Mouse (Mus musculus): ENCODE results near the gene Cutal. TPM values are rescaled to one million over a fixed set of nuclear protein-coding genes. Genes with fewer than 3 reads are reported as not detected.
"Not testable (repeated sequence)": the region's sequence is repeated elsewhere in the genome, so short reads cannot be mapped to it uniquely, and the experiment has no call there.

The Cutal gene
- total RNA-seq (2014; rRNA removed) (0.26 and 0.65 TPM in 2 replicates), polyA plus RNA-seq (2015; fragmentation: Nextera tagmentation; extraction: Ambion mirVana) (0.20 and 0.37 TPM in 2 replicates)

DNA sequence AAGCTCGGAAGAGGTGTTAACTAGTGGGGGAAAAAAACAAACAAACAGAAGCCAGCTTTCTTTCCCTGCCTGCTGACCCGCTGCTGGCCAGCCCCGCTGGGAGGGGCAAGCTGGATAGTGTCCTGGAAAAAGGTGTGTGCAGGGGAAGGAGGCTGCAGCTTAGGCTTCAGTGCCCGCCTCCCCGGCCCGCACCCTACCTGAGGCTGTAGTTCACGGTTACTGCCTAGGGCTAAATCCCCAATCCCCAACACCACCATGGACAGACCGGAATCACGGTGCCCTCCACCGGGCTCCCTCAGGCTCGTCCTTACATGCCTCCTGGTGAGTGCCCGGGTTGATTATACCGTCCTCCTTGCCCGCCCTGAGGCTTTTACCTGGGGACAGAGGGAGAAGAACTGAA lies at the start of gene Cutal:
Gene Cutal, plus strand, starts transcription at position 126 of the 400 bp plus-strand sequence.
- DNase-seq (ENCODE audit: low spot score) (no peak), ATAC-seq (no peak)
- no peaks in the 10 kb centered on the region for H3K9me3 ChIP-seq (ENCODE audit: low read length)
- H3K4me2 ChIP-seq (ENCODE audit: low read depth, low read length), result peak within 1 kb of the TSS; percentile 31
- H3K27ac ChIP-seq, result no peak within 1 kb of the TSS
- 3% methylated on average over 14 of the region's 14 CpGs for WGBS
- H3K4me1 ChIP-seq (ENCODE audit: insufficient read depth, low read length), result peaks cover 6% of the 10 kb centered on the region; the same call in 1 of the 2 replicates
- no peaks in the 10 kb centered on the region for H3K27me3 ChIP-seq (ENCODE audit: insufficient read depth, low read length)
- no peak for TF ChIP-seq CTCF (IDR thresholded peaks at IDR 0.05; ENCODE audit: low read depth)
- H3K9ac ChIP-seq (replicated peaks; ENCODE audit: low read length), result no peak within 1 kb of the TSS
- no peak within 1 kb of the TSS for H3K4me3 ChIP-seq (ENCODE audit: low read length)
- H3K36me3 ChIP-seq (ENCODE audit: insufficient read depth, low read length), result no peaks in the 10 kb centered on the region

DNA sequence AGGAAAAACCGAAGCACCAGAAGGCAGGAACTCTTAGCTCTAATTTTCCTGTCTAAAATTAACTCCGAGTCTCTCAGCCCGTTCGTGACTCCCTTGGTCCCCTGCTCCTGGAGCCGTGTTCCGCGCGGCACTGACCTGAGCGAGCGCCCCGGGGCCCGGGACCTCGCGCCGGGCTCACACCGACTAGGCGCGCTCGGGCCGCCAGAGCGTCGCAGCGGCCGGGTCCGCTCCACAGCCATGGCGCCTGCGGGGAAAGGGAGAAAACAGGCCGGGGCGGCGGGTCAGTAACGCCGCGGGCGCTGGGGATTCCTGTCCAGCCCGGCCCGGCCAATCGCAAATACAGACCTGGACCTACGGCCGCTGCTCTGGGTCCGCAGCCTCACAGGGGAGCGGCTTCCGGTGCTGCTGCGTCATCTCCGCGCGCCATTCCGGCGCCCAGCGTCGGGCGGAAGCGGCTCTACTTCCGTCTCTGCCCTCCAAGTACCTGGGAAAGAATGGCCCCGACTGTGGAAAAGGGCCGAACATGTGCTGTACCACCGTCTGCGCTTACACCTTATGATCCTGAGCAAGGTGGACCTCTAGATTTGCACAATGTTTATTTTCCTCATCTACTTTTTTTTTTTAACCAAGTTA lies 48.3 kb upstream of the Cutal start, which contains the start of gene Fbxw2:
Gene Fbxw2, minus strand, starts transcription at position 485 of the 633 bp plus-strand sequence.
- ATAC-seq (peak; percentile 98), DNase-seq (ENCODE audit: low spot score) (peak; percentile 96)
- TF ChIP-seq CTCF (IDR thresholded peaks at IDR 0.05; ENCODE audit: low read depth), result no peak
- peak within 1 kb of the TSS; percentile 85 for H3K27ac ChIP-seq
- H3K36me3 ChIP-seq (ENCODE audit: insufficient read depth, low read length), result 0 out of 2 replicates have a peak, but pooled peaks cover 4% of the 10 kb centered on the region
- H3K27me3 ChIP-seq (ENCODE audit: insufficient read depth, low read length), result 0 out of 2 replicates have a peak, but pooled peaks cover 4% of the 10 kb centered on the region
- H3K4me3 ChIP-seq (ENCODE audit: low read length), result peak within 1 kb of the TSS; percentile 100
- peaks cover 6% of the 10 kb centered on the region for H3K4me1 ChIP-seq (ENCODE audit: insufficient read depth, low read length)
- H3K4me2 ChIP-seq (ENCODE audit: low read depth, low read length), result peak within 1 kb of the TSS; percentile 67
- under 1% methylated on average over 56 of the region's 57 CpGs for WGBS
- 0 out of 2 replicates have a peak, but pooled peaks cover 3% of the 10 kb centered on the region for H3K9me3 ChIP-seq (ENCODE audit: low read length)
- H3K9ac ChIP-seq (replicated peaks; ENCODE audit: low read length), result peak within 1 kb of the TSS; percentile 95

DNA sequence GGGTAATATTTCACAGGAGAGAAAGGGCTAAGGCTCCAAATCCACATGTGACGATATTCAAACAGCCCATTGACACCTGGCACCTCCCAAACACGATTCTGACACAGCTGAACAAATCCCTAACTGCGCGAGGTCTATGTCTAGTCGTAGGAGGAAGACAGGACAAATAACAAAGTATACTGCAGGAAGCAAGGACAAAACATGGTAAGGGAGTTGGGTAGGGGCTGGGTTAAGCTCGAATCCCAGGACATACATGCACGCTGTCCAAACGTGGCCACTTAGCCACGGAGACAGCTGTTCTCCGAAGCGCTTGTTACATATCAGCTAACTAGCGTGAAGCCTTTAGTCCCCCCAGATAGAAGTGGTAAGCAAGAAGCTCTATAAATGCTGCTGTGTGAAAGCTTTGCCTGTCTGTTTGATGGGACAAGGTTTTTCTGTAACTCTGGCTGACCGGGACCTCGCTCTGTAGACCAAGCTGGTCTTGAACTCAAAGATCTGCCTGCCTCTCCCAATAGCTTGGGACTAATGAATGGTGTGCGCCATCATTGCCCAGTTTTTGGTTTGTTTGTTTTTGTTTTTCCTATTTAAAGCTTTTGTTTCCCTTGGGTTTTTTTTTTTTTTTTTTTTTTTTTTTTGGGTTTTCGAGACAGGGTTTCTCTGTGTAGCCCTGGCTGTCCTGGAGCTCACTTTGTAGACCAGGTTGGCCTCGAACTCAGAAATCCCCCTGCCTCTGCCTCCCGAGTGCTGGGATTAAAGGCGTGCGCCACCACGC lies 47.5 kb upstream of the Cutal start:
- Histone ChIP-seq H3K9ac (replicated peaks; ENCODE audit: low read length) (peak overlapping the region; percentile 95), H3K27ac (peak overlapping the region; percentile 85), H3K4me3 (ENCODE audit: low read length) (peak overlapping the region; percentile 100), H3K9me3 (ENCODE audit: low read length) (0 out of 2 replicates have a peak, but pooled peaks cover 3% of the 10 kb centered on the region), H3K27me3 (ENCODE audit: insufficient read depth, low read length) (0 out of 2 replicates have a peak, but pooled peaks cover 4% of the 10 kb centered on the region), H3K4me2 (ENCODE audit: low read depth, low read length) (peak overlapping the region; percentile 67), H3K4me1 (ENCODE audit: insufficient read depth, low read length) (peaks cover 6% of the 10 kb centered on the region), H3K36me3 (ENCODE audit: insufficient read depth, low read length) (0 out of 2 replicates have a peak, but pooled peaks cover 4% of the 10 kb centered on the region)
- ATAC-seq, result peak; percentile 46
- peak; percentile 10 for DNase-seq (ENCODE audit: low spot score)
- WGBS, result 36% methylated on average over 19 of the region's 21 CpGs
- TF ChIP-seq CTCF (IDR thresholded peaks at IDR 0.05; ENCODE audit: low read depth), result no peak

DNA sequence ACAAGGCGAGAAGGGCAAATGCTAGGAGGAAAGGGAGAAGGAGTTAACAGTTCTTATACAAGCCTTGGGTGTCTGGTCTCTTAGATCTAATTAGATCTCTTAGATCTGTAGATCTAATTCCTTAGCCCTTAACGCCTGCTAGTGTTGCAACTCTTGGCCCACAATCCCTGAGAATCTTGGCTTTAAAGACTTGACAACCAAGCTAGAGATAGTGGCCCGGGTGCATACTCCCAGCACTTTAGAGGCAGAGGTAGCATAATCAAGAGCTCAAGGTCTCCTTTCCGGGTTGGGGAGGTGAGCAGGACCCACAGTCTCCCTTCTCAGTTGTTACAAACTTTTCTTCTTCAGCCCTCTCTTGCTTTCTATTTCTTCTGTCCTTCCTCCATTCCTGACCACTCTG lies 46.6 kb upstream of the Cutal start:
- TF ChIP-seq CTCF (IDR thresholded peaks at IDR 0.05; ENCODE audit: low read depth), result no peak
- ATAC-seq, result no peak
- 92% methylated on average over 4 of the region's 4 CpGs for WGBS

DNA sequence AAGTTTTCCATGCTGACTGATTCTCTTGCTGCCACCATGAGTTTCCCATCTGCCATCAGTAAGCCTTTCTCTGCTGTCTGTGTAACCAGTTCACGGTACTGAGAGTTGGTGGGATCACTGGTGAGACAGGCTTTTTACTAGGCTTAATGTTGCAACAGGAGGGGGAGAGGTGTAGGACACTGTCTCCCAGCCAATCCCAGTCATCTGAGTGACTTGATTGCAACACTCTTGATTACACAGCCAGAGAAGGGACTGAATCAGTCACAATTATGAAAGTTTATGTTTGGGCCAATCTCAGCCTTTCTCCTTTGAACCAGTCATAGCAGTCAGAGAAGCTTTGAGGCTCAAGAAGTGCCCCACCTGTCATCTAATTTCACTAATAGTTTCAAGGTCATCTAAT lies 46.2 kb upstream of the Cutal start:
- Histone ChIP-seq H3K27ac (no peak overlapping the region), H3K4me2 (ENCODE audit: low read depth, low read length) (no peak overlapping the region), H3K9me3 (ENCODE audit: low read length) (0 out of 2 replicates have a peak, but pooled peaks cover 3% of the 10 kb centered on the region), H3K27me3 (ENCODE audit: insufficient read depth, low read length) (0 out of 2 replicates have a peak, but pooled peaks cover 4% of the 10 kb centered on the region), H3K4me1 (ENCODE audit: insufficient read depth, low read length) (peaks cover 6% of the 10 kb centered on the region), H3K9ac (replicated peaks; ENCODE audit: low read length) (no peak overlapping the region), H3K4me3 (ENCODE audit: low read length) (no peak overlapping the region), H3K36me3 (ENCODE audit: insufficient read depth, low read length) (no peaks in the 10 kb centered on the region)
- DNase-seq (ENCODE audit: low spot score), result no peak
- no peak for ATAC-seq
- no peak for TF ChIP-seq CTCF (IDR thresholded peaks at IDR 0.05; ENCODE audit: low read depth)
- WGBS, result 82% methylated on average over 1 of the region's 1 CpGs

More for the DNA sequence above, 46.6 kb upstream of the Cutal start:
- no peak for DNase-seq (ENCODE audit: low spot score)
- no peak overlapping the region for H3K9ac ChIP-seq (replicated peaks; ENCODE audit: low read length)
- H3K4me2 ChIP-seq (ENCODE audit: low read depth, low read length), result no peak overlapping the region
- H3K36me3 ChIP-seq (ENCODE audit: insufficient read depth, low read length), result 0 out of 2 replicates have a peak, but pooled peaks cover 1% of the 10 kb centered on the region
- H3K27ac ChIP-seq, result no peak overlapping the region
- peaks cover 6% of the 10 kb centered on the region for H3K4me1 ChIP-seq (ENCODE audit: insufficient read depth, low read length)
- H3K4me3 ChIP-seq (ENCODE audit: low read length), result no peak overlapping the region
- H3K9me3 ChIP-seq (ENCODE audit: low read length), result 0 out of 2 replicates have a peak, but pooled peaks cover 3% of the 10 kb centered on the region
- H3K27me3 ChIP-seq (ENCODE audit: insufficient read depth, low read length), result 0 out of 2 replicates have a peak, but pooled peaks cover 4% of the 10 kb centered on the region

DNA sequence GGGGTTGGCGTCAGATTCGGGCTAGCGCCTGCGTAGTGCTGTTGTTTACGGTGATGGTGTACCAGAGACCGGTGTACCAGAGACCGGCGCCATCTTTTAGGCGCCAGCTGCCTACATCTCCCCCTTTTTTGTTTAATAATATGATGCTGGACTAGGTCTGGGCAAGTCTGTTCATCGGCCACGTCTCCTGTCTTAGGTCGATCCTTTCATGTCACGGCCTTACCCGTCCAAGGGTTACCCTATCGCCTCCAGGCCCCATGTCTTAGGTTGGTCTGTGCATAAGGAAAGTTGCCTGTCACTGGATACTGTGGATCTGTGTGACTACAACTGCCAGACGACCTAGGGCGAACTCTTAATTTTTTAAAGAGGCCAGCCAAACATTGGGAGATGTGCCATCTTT lies 44.1 kb upstream of the Cutal start:
- DNase-seq (ENCODE audit: low spot score); H3K4me3 ChIP-seq (ENCODE audit: low read length); H3K4me1 ChIP-seq (ENCODE audit: insufficient read depth, low read length); H3K27ac ChIP-seq; H3K36me3 ChIP-seq (ENCODE audit: insufficient read depth, low read length); H3K27me3 ChIP-seq (ENCODE audit: insufficient read depth, low read length); H3K4me2 ChIP-seq (ENCODE audit: low read depth, low read length); H3K9ac ChIP-seq (replicated peaks; ENCODE audit: low read length); H3K9me3 ChIP-seq (ENCODE audit: low read length); ATAC-seq: not testable (repeated sequence)
- WGBS, result 95% methylated on average over 17 of the region's 17 CpGs

DNA sequence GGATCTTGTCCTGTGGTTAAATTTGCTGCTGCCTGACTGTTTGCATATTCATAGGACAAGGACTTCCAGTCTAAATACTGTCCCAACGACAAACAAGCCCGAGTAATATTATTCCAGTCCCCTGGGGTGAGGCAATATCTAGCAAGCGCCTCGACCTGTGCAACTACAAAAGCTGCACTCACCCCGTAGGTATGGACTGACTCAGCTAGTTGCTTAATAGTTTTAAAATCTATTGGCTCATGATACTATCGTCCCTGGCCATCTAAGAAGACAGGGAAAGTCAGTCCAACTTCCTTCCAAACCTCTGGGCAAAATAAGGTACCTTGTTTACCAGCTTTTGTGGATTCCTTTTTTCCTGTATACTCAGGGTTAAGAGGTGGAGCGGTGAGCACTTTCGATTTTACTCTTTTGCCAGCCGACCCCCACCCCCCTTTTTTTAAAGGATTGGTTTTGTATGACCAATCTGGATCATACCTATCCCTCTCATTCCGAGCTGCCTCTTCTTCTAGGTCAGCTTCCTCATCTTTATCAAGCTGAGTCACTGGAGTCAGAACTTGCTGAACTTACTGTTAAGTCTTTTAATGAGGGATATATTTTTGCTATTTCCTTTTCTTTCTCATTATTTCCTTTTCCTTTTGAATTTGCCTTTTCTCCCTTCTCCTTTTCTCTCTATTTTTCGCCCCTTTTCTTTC lies 41.3 kb upstream of the Cutal start, which contains the start of gene Gm34653:
Gene Gm34653, plus strand, starts transcription at position 242 of the 692 bp plus-strand sequence.
- not testable (repeated sequence) for H3K4me1 ChIP-seq (ENCODE audit: insufficient read depth, low read length); H3K9me3 ChIP-seq (ENCODE audit: low read length); H3K27me3 ChIP-seq (ENCODE audit: insufficient read depth, low read length); H3K9ac ChIP-seq (replicated peaks; ENCODE audit: low read length); H3K36me3 ChIP-seq (ENCODE audit: insufficient read depth, low read length); H3K4me3 ChIP-seq (ENCODE audit: low read length); H3K4me2 ChIP-seq (ENCODE audit: low read depth, low read length); ATAC-seq; DNase-seq (ENCODE audit: low spot score); H3K27ac ChIP-seq
- WGBS, result 70% methylated on average over 11 of the region's 11 CpGs

All from hindbrain, postnatal 0 days (tissue).